Mouse (Mus musculus): ENCODE measurements at regions not wholly inside any gene's neighbourhood (a gene's known extent, or its start where the extent isn't known, plus 50 kb on each side); places are given as distances from the start of the nearest gene placed in this dataset.

- ATAC-seq (replicated peaks; ENCODE audit: low read depth, poor library complexity, severe bottlenecking): no peak
Measured at GRCm38 (mm10) chr8:30642866-30643690, 2785.4 kb upstream of the 5930422O12Rik start.

- no peak for ATAC-seq (replicated peaks; ENCODE audit: low read depth, poor library complexity, severe bottlenecking)
Measured at GRCm38 (mm10) chr8:30648497-30648896, 2780.0 kb upstream of the 5930422O12Rik start.

- no peak for ATAC-seq (replicated peaks; ENCODE audit: low read depth, poor library complexity, severe bottlenecking)
Measured at GRCm38 (mm10) chr8:30655749-30656241, 2772.7 kb upstream of the 5930422O12Rik start.

GRCm38 (mm10) chr8:30661261-30661660, 2767.2 kb upstream of the 5930422O12Rik start:
- no peak for ATAC-seq (replicated peaks; ENCODE audit: low read depth, poor library complexity, severe bottlenecking)

GRCm38 (mm10) chr8:30669451-30669850, 2759.1 kb upstream of the 5930422O12Rik start:
- no peak for ATAC-seq (replicated peaks; ENCODE audit: low read depth, poor library complexity, severe bottlenecking)

- ATAC-seq (replicated peaks; ENCODE audit: low read depth, poor library complexity, severe bottlenecking): peak; percentile 72
Measured at GRCm38 (mm10) chr8:30677423-30677822, 2751.1 kb upstream of the 5930422O12Rik start.

- ATAC-seq (replicated peaks; ENCODE audit: low read depth, poor library complexity, severe bottlenecking): no peak
Measured at GRCm38 (mm10) chr8:30682169-30682568, 2746.3 kb upstream of the 5930422O12Rik start.

- ATAC-seq (replicated peaks; ENCODE audit: low read depth, poor library complexity, severe bottlenecking): no peak
Measured at GRCm38 (mm10) chr8:30686539-30686938, 2742.0 kb upstream of the 5930422O12Rik start.

- ATAC-seq (replicated peaks; ENCODE audit: low read depth, poor library complexity, severe bottlenecking): no peak
Measured at GRCm38 (mm10) chr8:30694126-30694525, 2734.4 kb upstream of the 5930422O12Rik start.

- ATAC-seq (replicated peaks; ENCODE audit: low read depth, poor library complexity, severe bottlenecking): no peak
Measured at GRCm38 (mm10) chr8:30716643-30717042, 2711.9 kb upstream of the 5930422O12Rik start.

GRCm38 (mm10) chr8:30730366-30730765, 2698.1 kb upstream of the 5930422O12Rik start:
- ATAC-seq (replicated peaks; ENCODE audit: low read depth, poor library complexity, severe bottlenecking): no peak

GRCm38 (mm10) chr8:30732585-30733253, 2695.8 kb upstream of the 5930422O12Rik start:
- no peak for ATAC-seq (replicated peaks; ENCODE audit: low read depth, poor library complexity, severe bottlenecking)

- no peak for ATAC-seq (replicated peaks; ENCODE audit: low read depth, poor library complexity, severe bottlenecking)
Measured at GRCm38 (mm10) chr8:30733385-30733784, 2695.1 kb upstream of the 5930422O12Rik start.

GRCm38 (mm10) chr8:30735338-30735737, 2693.2 kb upstream of the 5930422O12Rik start:
- no peak for ATAC-seq (replicated peaks; ENCODE audit: low read depth, poor library complexity, severe bottlenecking)

GRCm38 (mm10) chr8:30735740-30736139, 2692.8 kb upstream of the 5930422O12Rik start:
- ATAC-seq (replicated peaks; ENCODE audit: low read depth, poor library complexity, severe bottlenecking): no peak

GRCm38 (mm10) chr8:30746874-30747273, 2681.6 kb upstream of the 5930422O12Rik start:
- ATAC-seq (replicated peaks; ENCODE audit: low read depth, poor library complexity, severe bottlenecking): no peak
